Mouse (Mus musculus): ENCODE data around the gene Galnt18.

GRCm38 (mm10) chr7:111676483-111676882 is 103.3 kb downstream of the Galnt18 start:
- TF ChIP-seq CTCF (IDR thresholded peaks at IDR 0.05; ENCODE audit: extremely low read depth, insufficient read length, insufficient replicate concordance, low read depth, low read length) (no peak), POLR2A (IDR thresholded peaks at IDR 0.05; ENCODE audit: low read depth, low read length) (no peak)

Measured in small intestine, adult 2 months (tissue).